Mouse (Mus musculus) intestine, embryonic 14.5 days (tissue): ENCODE measurements around the gene Atp6v1g2. TPM values are rescaled to one million over a fixed set of nuclear protein-coding genes. Genes with fewer than 3 reads are reported as not detected.

Experiments
- ATAC-seq: fragments of 200-750 bp; cut with Nextera tagmentation; replicated peaks from 2 replicates; pipeline ENCODE4 v1.8.0; 2017; ENCODE audit warnings: low read depth, moderate number of reproducible peaks, moderate TSS enrichment, moderate library complexity; ENCODE audit not compliant: low FRiP score, low TSS enrichment
- DNase-seq: peaks from one replicate; pipeline ENCODE4 v3.0.0-alpha.2; 2018; ENCODE audit warnings: low spot score
- H3K27ac ChIP-seq: fragments of 300-500 bp; sonication (generic); 2 replicates; pipeline ENCODE4 v1.5.1; 2014; ENCODE audit warnings: low read depth, mild to moderate bottlenecking, control low read depth
- H3K27me3 ChIP-seq: fragments of 300-500 bp; sonication (generic); replicated peaks from 2 replicates; pipeline ENCODE4 v1.6.1; 2014; ENCODE audit warnings: low read length, control low read depth; ENCODE audit not compliant: control insufficient read depth, insufficient read depth
- H3K36me3 ChIP-seq: fragments of 300-500 bp; sonication (generic); 2 replicates; pipeline ENCODE4 v1.6.1; 2014; ENCODE audit warnings: low read length, control low read depth; ENCODE audit not compliant: control insufficient read depth, insufficient read depth
- H3K4me1 ChIP-seq: fragments of 300-500 bp; sonication (generic); replicated peaks from 2 replicates; pipeline ENCODE4 v1.6.1; 2014; ENCODE audit warnings: low read length, control low read depth, mixed read lengths; ENCODE audit not compliant: control insufficient read depth, insufficient read depth
- H3K4me2 ChIP-seq: fragments of 300-500 bp; sonication (generic); 2 replicates; pipeline ENCODE4 v1.6.1; 2014; ENCODE audit warnings: low read length
- H3K4me3 ChIP-seq: fragments of 300-500 bp; sonication (generic); 2 replicates; pipeline ENCODE4 v1.5.1; 2014; ENCODE audit warnings: low read depth, low read length, control low read depth, mixed read lengths
- H3K9ac ChIP-seq: fragments of 300-500 bp; sonication (generic); 2 replicates; pipeline ENCODE4 v1.6.1; 2014; ENCODE audit warnings: mild to moderate bottlenecking, low read length
- H3K9me3 ChIP-seq: fragments of 300-500 bp; sonication (generic); 2 replicates; pipeline ENCODE4 v1.6.1; 2016; ENCODE audit warnings: low read length, control low read depth; ENCODE audit not compliant: control insufficient read depth
- WGBS: fragments of 180-500 bp; shearing (Covaris S2); extraction: QIAGEN DNeasy Blood & Tissue Kit; methylation state at CpG from one replicate; pipeline ENCODE4 v1.1.7; 2014; 5-methylcytosine and 5-hydroxymethylcytosine counted together
- polyA plus RNA-seq: library from polyadenylated mRNA; unstranded; fragments of >200 nt; fragmentation: Nextera tagmentation; extraction: Ambion mirVana; gene quantifications from 2 replicates; pipeline ENCODE4 v1.2.1, GENCODE M21; 2014

Atp6v1g2 gene
- polyA plus RNA-seq, 1 experiment from 2014 or later = 5.8 TPM

GRCm38 (mm10) chr17:35253293-35254093 lies 20.0 kb downstream of the Atp6v1g2 start:
- H3K4me2 ChIP-seq = no peak overlapping the region
- H3K27ac ChIP-seq = no peak overlapping the region
- no peaks in the 10 kb centered on the region for H3K9me3 ChIP-seq
- no peaks in the 10 kb centered on the region for H3K27me3 ChIP-seq
- no peak overlapping the region for H3K9ac ChIP-seq
- H3K4me1 ChIP-seq = no peaks in the 10 kb centered on the region
- H3K36me3 ChIP-seq = peaks cover 57% of the 10 kb centered on the region
- peak; percentile 58 for DNase-seq
- 85% methylated on average over 32 of the region's 32 CpGs for WGBS
- no peak for ATAC-seq
- no peak overlapping the region for H3K4me3 ChIP-seq

GRCm38 (mm10) chr17:35254241-35255098 lies 21.0 kb downstream of the Atp6v1g2 start:
- Histone ChIP-seq H3K4me3 (no peak overlapping the region), H3K9ac (no peak overlapping the region), H3K27ac (no peak overlapping the region), H3K36me3 (peaks cover 47% of the 10 kb centered on the region), H3K9me3 (no peaks in the 10 kb centered on the region), H3K4me2 (no peak overlapping the region), H3K27me3 (no peaks in the 10 kb centered on the region), H3K4me1 (no peaks in the 10 kb centered on the region)
- ATAC-seq (peak; percentile 34), DNase-seq (peak; percentile 79)
- 62% methylated on average over 11 of the region's 11 CpGs for WGBS

GRCm38 (mm10) chr17:35255301-35255700 lies 21.8 kb downstream of the Atp6v1g2 start:
- WGBS = 72% methylated on average over 3 of the region's 3 CpGs
- Histone ChIP-seq H3K9ac (no peak overlapping the region), H3K9me3 (no peaks in the 10 kb centered on the region), H3K36me3 (peaks cover 39% of the 10 kb centered on the region), H3K27ac (no peak overlapping the region), H3K4me2 (no peak overlapping the region), H3K4me1 (no peaks in the 10 kb centered on the region), H3K4me3 (no peak overlapping the region), H3K27me3 (no peaks in the 10 kb centered on the region)
- no peak for DNase-seq
- ATAC-seq = no peak

GRCm38 (mm10) chr17:35255704-35256103 lies 22.2 kb downstream of the Atp6v1g2 start:
- no peak for DNase-seq
- Histone ChIP-seq H3K9me3 (no peaks in the 10 kb centered on the region), H3K27me3 (no peaks in the 10 kb centered on the region), H3K4me2 (no peak overlapping the region), H3K4me3 (no peak overlapping the region), H3K9ac (no peak overlapping the region), H3K36me3 (peaks cover 35% of the 10 kb centered on the region), H3K4me1 (no peaks in the 10 kb centered on the region), H3K27ac (no peak overlapping the region)
- WGBS = 59% methylated on average over 4 of the region's 4 CpGs
- ATAC-seq = no peak

- 48% methylated on average over 1 of the region's 1 CpGs for WGBS
- no peak overlapping the region for H3K9ac ChIP-seq
- peaks cover 10% of the 10 kb centered on the region for H3K27me3 ChIP-seq
- no peaks in the 10 kb centered on the region for H3K9me3 ChIP-seq
- no peaks in the 10 kb centered on the region for H3K4me1 ChIP-seq
- DNase-seq = no peak
- H3K36me3 ChIP-seq = peaks cover 19% of the 10 kb centered on the region
- H3K27ac ChIP-seq = no peak overlapping the region
- ATAC-seq = no peak
- no peak overlapping the region for H3K4me3 ChIP-seq
- H3K4me2 ChIP-seq = no peak overlapping the region
Measured at GRCm38 (mm10) chr17:35257378-35257777, 23.9 kb downstream of the Atp6v1g2 start.

- 18% methylated on average over 17 of the region's 17 CpGs for WGBS
- Histone ChIP-seq H3K9ac (no peak overlapping the region), H3K4me3 (0 out of 2 replicates have a peak overlapping the region, but pooled peaks have one; percentile 8), H3K27me3 (peaks cover 13% of the 10 kb centered on the region), H3K9me3 (no peaks in the 10 kb centered on the region), H3K36me3 (peaks cover 14% of the 10 kb centered on the region), H3K4me1 (no peaks in the 10 kb centered on the region), H3K4me2 (peak overlapping the region; percentile 38), H3K27ac (no peak overlapping the region)
- ATAC-seq (no peak), DNase-seq (peak; percentile 87)
Measured at GRCm38 (mm10) chr17:35257824-35258491, 24.5 kb downstream of the Atp6v1g2 start.

GRCm38 (mm10) chr17:35258492-35259478 lies 25.3 kb downstream of the Atp6v1g2 start:
- no peak for DNase-seq
- no peak overlapping the region for H3K4me3 ChIP-seq
- no peaks in the 10 kb centered on the region for H3K9me3 ChIP-seq
- H3K4me1 ChIP-seq = no peaks in the 10 kb centered on the region
- H3K4me2 ChIP-seq = no peak overlapping the region
- ATAC-seq = no peak
- no peak overlapping the region for H3K27ac ChIP-seq
- WGBS = 61% methylated on average over 13 of the region's 14 CpGs
- peaks cover 5% of the 10 kb centered on the region for H3K36me3 ChIP-seq
- H3K9ac ChIP-seq = no peak overlapping the region
- H3K27me3 ChIP-seq = peaks cover 13% of the 10 kb centered on the region
